Mouse (Mus musculus): ENCODE data around the gene Wdr81.

GRCm38 (mm10) chr11:75420810-75421374 lies 33.6 kb downstream of the Wdr81 start:
- no peak for TF ChIP-seq POLR2A (IDR thresholded peaks at IDR 0.05; ENCODE audit: insufficient read depth, low read length)
- no peak for TF ChIP-seq CTCF (IDR thresholded peaks at IDR 0.05; ENCODE audit: low read depth, low read length)
